Mouse (Mus musculus): ENCODE results near the gene C8g. TPM values are rescaled to one million over a fixed set of nuclear protein-coding genes. Genes with fewer than 3 reads are reported as not detected.

C8g gene
- polyA plus RNA-seq, 1 experiment from 2014 or later: 7.9 TPM

DNA sequence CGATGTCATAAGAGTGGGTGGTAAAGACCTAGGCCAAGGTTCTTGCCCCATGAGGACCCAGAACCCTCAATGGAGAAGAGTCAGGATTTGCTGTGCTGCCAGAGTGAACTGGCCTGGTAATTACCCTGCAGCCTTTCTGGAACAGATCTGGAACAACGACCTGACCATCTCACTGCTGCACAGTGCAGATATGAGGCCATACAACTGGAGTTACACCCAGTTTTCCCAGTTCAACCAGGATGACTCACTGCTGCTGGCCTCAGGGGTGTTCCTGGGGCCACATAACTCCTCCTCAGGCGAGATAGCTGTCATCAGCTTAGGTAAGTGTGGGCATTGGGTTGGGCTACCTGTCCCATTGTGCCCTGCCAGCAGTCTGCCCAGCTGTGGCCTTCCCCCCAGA is 1.2 kb upstream of the C8g start:
- peaks cover 26% of the 10 kb centered on the region for H3K36me3 ChIP-seq (ENCODE audit: insufficient read depth, low read length)
- H3K9ac ChIP-seq (ENCODE audit: low read depth, low read length): no peak overlapping the region; the same call in 1 of the 2 replicates
- no peaks in the 10 kb centered on the region for H3K27me3 ChIP-seq (ENCODE audit: insufficient read depth, low read length)
- WGBS: 89% methylated on average over 3 of the region's 3 CpGs
- no peaks in the 10 kb centered on the region for H3K9me3 ChIP-seq (replicated peaks; ENCODE audit: low read length)
- peaks cover 15% of the 10 kb centered on the region for H3K4me1 ChIP-seq (replicated peaks; ENCODE audit: insufficient read depth, low read length)
- no peak overlapping the region for H3K4me2 ChIP-seq (ENCODE audit: low read length)
- TF ChIP-seq CTCF (IDR thresholded peaks at IDR 0.05; ENCODE audit: low read depth): no peak
- DNase-seq (ENCODE audit: low spot score): no peak
- H3K27ac ChIP-seq: no peak overlapping the region
- ATAC-seq (replicated peaks; ENCODE audit: low FRiP score, low read depth): no peak
- H3K4me3 ChIP-seq (replicated peaks; ENCODE audit: low read depth, low read length): no peak overlapping the region

DNA sequence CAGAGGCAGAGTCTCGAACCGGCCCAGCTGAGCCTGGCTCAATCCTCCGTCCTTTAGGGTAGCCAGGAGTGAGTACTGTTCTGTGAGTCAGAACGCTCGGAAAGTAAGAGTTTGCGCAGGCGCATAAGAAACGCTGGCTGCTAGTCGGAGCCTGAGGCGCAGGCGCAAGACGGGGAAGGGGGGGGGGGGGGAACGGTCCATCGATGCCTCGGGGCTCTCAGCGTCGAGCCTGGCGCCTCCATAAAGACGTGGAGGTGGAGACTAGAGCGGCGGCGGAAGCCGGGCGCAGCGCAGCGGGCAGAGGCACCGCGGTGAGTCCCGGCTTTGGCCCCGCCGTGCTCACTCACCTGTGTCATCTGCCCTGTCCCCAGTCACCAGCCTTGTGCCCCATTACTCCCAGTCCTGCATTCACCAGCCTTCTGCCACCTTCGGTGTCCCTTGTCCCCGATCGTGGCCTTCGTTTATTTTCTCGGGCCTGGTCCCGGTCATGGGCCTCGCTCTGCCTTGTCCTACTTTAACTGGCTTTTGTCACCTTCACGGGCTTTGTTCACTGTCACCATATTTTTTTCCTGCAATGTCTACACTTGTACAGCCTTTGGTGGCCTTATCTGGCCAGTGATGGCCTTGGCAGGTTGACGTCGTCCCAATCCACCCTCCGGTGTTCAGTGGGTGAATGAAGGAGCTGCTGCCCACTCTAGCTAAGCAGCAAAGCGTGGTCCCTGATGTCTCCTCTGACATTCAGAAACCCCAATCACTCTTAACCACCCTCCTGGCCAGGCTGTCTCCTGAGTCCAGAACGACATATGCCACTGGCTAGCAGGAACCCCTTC is 728 bp downstream of the C8g start, which contains the start of gene Fbxw5:
TSS of gene Fbxw5 (plus strand) at position 175 of the 830 bp plus-strand sequence.
- ATAC-seq (replicated peaks; ENCODE audit: low FRiP score, low read depth) (peak; percentile 86), DNase-seq (ENCODE audit: low spot score) (peak; percentile 97)
- Histone ChIP-seq H3K36me3 (ENCODE audit: insufficient read depth, low read length) (peaks cover 25% of the 10 kb centered on the region), H3K27ac (peak within 1 kb of the TSS; percentile 76), H3K4me2 (ENCODE audit: low read length) (peak within 1 kb of the TSS; percentile 75), H3K9ac (ENCODE audit: low read depth, low read length) (peak within 1 kb of the TSS; percentile 63), H3K27me3 (ENCODE audit: insufficient read depth, low read length) (no peaks in the 10 kb centered on the region), H3K4me3 (replicated peaks; ENCODE audit: low read depth, low read length) (peak within 1 kb of the TSS; percentile 55), H3K9me3 (replicated peaks; ENCODE audit: low read length) (no peaks in the 10 kb centered on the region), H3K4me1 (replicated peaks; ENCODE audit: insufficient read depth, low read length) (peaks cover 15% of the 10 kb centered on the region)
- WGBS: under 1% methylated on average over 39 of the region's 44 CpGs
- no peak for TF ChIP-seq CTCF (IDR thresholded peaks at IDR 0.05; ENCODE audit: low read depth)

DNA sequence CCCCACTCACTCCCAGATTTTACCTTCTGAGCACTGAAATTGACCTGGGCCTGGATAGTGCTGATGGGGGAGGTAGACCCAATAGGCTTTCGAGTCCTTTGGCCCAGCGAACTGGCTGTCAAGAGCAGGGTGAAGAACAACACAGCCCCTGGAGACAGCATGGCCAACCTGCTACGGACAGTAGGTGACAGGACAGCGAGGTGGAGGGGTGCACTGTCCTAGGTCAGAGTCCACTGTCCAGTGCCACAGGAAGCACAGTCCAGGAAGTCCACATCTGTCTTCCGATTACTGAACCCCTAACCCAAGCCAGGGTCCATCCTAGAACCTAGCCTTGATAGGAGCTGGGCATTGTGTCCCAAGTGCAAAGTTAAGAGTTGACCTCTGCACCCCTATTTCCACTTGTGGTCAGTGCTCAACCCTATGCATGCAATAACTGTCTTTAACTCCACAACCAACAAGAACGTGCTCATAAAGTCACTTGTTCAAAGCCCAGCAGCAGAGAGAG is 1.4 kb downstream of the C8g start:
- peak overlapping the region; percentile 55 for H3K4me3 ChIP-seq (replicated peaks; ENCODE audit: low read depth, low read length)
- peak overlapping the region; percentile 48 for H3K4me2 ChIP-seq (ENCODE audit: low read length)
- TF ChIP-seq CTCF (IDR thresholded peaks at IDR 0.05; ENCODE audit: low read depth): no peak
- no peaks in the 10 kb centered on the region for H3K9me3 ChIP-seq (replicated peaks; ENCODE audit: low read length)
- ATAC-seq (replicated peaks; ENCODE audit: low FRiP score, low read depth): peak; percentile 23; the same call in 1 of the 2 replicates
- 0 out of 2 replicates have a peak overlapping the region, but pooled peaks have one; percentile 44 for H3K9ac ChIP-seq (ENCODE audit: low read depth, low read length)
- peaks cover 18% of the 10 kb centered on the region for H3K36me3 ChIP-seq (ENCODE audit: insufficient read depth, low read length)
- WGBS: 66% methylated on average over 6 of the region's 6 CpGs
- DNase-seq (ENCODE audit: low spot score): no peak
- no peaks in the 10 kb centered on the region for H3K27me3 ChIP-seq (ENCODE audit: insufficient read depth, low read length)
- peak overlapping the region; percentile 76 for H3K27ac ChIP-seq
- H3K4me1 ChIP-seq (replicated peaks; ENCODE audit: insufficient read depth, low read length): peaks cover 15% of the 10 kb centered on the region

DNA sequence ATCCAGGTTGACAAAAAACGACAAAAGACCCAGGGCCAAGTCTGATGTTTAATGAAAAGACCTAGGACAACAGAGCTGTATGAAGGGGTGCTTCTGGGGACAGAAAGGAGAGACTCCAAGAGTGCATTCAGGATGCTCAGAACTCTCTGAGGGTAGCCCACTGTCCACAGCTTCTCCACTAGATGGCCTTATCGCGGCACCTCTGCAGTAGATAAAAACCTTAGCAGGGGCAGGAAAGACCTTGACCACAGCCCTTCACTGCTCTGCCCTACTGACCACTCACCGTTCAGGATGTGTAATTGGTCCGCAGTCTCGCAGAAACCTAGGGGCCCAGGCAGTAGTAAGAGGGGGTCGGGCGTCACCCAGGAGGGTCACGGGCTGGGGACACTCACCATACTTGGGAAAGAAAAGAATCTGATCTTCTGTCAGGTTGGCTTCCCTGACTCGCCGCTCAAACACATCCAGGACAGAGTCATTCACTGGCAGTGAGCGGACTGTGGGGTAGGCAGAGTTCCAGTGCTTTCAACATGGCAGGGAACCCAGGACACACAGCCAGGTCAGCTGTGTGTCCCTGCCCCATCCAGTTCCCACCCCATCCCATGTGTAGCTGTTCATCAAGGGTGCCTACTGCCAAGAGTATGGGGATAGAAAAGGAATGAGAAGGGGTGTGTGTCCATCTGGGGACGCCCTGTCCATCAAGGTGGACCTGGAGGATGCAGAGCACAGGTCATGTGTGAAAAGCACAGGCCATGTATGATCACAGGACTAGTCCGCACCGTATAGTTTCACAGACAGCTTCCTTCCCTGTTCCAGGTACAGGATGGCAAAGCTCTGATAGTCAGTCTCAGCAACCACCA is 2.7 kb downstream of the C8g start:
- peaks cover 9% of the 10 kb centered on the region; the same call in 1 of the 2 replicates for H3K36me3 ChIP-seq (ENCODE audit: insufficient read depth, low read length)
- H3K4me1 ChIP-seq (replicated peaks; ENCODE audit: insufficient read depth, low read length): peaks cover 15% of the 10 kb centered on the region
- no peak overlapping the region for H3K4me3 ChIP-seq (replicated peaks; ENCODE audit: low read depth, low read length)
- H3K9ac ChIP-seq (ENCODE audit: low read depth, low read length): no peak overlapping the region
- no peak for DNase-seq (ENCODE audit: low spot score)
- peak; percentile 29; the same call in 1 of the 2 replicates for TF ChIP-seq CTCF (IDR thresholded peaks at IDR 0.05; ENCODE audit: low read depth)
- H3K9me3 ChIP-seq (replicated peaks; ENCODE audit: low read length): no peaks in the 10 kb centered on the region
- no peak overlapping the region for H3K4me2 ChIP-seq (ENCODE audit: low read length)
- H3K27ac ChIP-seq: peak overlapping the region; percentile 83
- 70% methylated on average over 15 of the region's 15 CpGs for WGBS
- H3K27me3 ChIP-seq (ENCODE audit: insufficient read depth, low read length): no peaks in the 10 kb centered on the region
- no peak for ATAC-seq (replicated peaks; ENCODE audit: low FRiP score, low read depth)

DNA sequence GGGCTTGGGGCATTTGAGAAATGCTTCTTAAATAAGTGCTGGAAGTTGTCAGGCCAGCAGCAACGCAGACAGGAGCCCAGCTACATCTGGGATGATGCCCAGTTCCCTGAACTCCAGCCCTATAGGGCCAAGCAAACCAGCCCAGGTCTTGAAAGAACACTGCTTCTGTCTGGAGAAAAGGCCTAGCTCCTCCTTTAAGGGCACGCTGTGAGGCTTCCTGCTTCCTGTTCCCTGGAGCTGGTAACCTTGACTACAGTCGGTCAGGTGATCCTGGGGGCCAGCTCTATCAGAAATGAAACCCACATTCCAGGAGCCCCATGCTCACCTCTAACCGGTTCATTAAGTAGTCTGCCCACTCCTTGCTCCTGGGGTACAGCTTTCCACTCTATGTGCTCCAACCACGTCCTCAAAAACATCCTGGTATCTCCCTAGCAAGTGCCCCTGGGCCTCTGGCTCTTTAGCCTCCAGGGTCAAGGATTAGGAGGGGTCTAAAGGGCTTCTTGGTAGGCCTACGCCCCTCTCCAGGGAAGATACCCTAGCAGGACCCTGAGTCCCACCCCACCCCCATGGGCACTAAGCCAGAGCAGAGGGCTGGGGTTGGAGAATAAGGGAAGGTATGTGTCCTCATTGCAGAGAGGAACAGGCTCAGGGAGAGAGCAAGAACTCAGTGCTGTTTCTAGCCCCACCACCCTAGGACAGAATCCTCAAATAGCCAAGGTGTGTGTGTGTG is 3.5 kb downstream of the C8g start:
- H3K4me2 ChIP-seq (ENCODE audit: low read length): no peak overlapping the region
- H3K27ac ChIP-seq: peak overlapping the region; percentile 83
- 43% methylated on average over 6 of the region's 6 CpGs for WGBS
- no peak for TF ChIP-seq CTCF (IDR thresholded peaks at IDR 0.05; ENCODE audit: low read depth)
- H3K36me3 ChIP-seq (ENCODE audit: insufficient read depth, low read length): 0 out of 2 replicates have a peak, but pooled peaks cover 5% of the 10 kb centered on the region
- H3K9ac ChIP-seq (ENCODE audit: low read depth, low read length): 0 out of 2 replicates have a peak overlapping the region, but pooled peaks have one; percentile 35
- no peak overlapping the region for H3K4me3 ChIP-seq (replicated peaks; ENCODE audit: low read depth, low read length)
- ATAC-seq (replicated peaks; ENCODE audit: low FRiP score, low read depth) (no peak; the same call in 1 of the 2 replicates), DNase-seq (ENCODE audit: low spot score) (peak; percentile 56)
- no peaks in the 10 kb centered on the region for H3K9me3 ChIP-seq (replicated peaks; ENCODE audit: low read length)
- H3K27me3 ChIP-seq (ENCODE audit: insufficient read depth, low read length): no peaks in the 10 kb centered on the region
- peaks cover 15% of the 10 kb centered on the region for H3K4me1 ChIP-seq (replicated peaks; ENCODE audit: insufficient read depth, low read length)
